Mouse (Mus musculus) T-helper 1 cell (primary cell): ENCODE data around the gene Nfe2l1.
"Not testable (repeated sequence)": the region's sequence is repeated elsewhere in the genome, so short reads cannot be mapped to it uniquely, and the experiment has no call there.

Source experiments
- in situ Hi-C: fragments of 300-600 bp; cut with MboI, MseI; formaldehyde crosslinking; loops from one replicate; pipeline ENCODE4 v1.15.1; 2025; ENCODE audit warnings: high pct_unique_total_duplicates

Nfe2l1 gene

GRCm38 (mm10) chr11:96784847-96785246, 44.9 kb downstream of the Nfe2l1 start:
- in situ Hi-C loops: not testable (repeated sequence)

DNA sequence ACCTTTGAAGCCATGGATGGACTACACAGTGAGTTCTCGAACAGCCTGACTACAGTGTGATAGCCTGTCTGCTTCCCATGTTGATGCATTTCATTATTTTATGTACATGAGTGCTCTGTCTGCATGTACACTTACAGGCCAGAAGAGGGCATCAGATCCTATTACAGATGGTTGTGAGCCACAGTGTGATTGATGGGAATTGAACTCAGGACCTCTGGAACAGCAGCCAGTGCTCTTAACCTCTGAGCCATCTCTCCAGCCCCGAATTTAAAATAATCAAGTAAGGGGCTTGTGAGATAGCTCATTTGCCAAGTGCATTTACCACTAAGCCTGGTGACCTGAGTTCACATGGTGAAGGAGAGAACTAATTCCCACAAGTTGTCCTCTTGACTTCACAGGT, 48.3 kb downstream of the Nfe2l1 start:
- in situ Hi-C loops: no loop called here

- in situ Hi-C loops: no loop called here
Measured at GRCm38 (mm10) chr11:96780306-96780705, 49.5 kb downstream of the Nfe2l1 start.

DNA sequence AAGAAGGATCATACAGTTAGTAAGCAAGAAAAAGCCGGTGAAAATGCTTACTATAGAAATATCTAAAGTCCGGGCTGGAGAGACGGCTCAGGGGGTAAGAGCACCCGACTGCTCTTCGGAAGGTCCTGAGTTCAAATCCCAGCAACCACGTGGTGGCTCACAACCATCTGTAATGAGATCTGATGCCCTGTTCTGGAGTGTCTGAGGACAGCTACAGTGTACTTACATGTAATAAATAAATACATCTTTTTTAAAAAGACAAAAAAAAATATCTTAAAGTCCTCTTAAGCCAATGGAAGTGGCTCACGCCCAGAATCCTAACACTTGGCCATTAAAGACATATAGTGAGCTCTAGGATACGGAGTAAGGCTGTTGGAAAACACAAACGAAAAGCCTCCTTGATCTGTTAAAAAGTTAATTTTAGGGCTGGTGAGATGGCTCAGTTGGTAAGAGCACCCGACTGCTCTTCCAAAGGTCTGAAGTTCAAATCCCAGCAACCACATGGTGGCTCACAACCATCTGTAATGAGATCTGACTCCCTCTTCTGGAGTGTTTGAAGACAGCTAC, 51.6 kb downstream of the Nfe2l1 start:
- in situ Hi-C loops: not testable (repeated sequence)

- in situ Hi-C loops: no loop called here
Measured at GRCm38 (mm10) chr11:96776968-96777962, 52.5 kb downstream of the Nfe2l1 start, which contains the start of gene Snx11. TSS of gene Snx11 (minus strand) at chr11:96777559.

DNA sequence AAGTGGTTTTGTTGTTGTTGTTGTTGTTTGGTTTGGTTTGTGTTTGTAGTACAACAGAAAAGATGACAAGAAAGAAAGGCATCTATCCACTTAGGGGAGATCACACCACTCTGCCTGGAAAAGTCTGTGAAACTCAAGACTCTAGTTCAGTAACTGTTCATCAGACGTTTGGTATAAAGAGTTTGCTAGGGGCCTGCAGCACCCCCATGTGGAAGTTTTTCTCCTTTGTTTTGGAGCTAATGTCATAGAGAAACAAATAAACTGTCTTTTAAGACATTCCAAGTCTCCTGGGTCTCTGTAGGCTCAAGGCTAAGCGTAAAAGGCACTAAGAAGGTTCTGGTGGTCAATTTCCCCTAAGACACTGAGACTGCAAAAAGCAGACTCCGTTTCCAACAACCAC, 53.7 kb downstream of the Nfe2l1 start:
- in situ Hi-C loops: no loop called here

- in situ Hi-C loops: no loop called here
Measured at GRCm38 (mm10) chr11:96775665-96776064, 54.1 kb downstream of the Nfe2l1 start.

DNA sequence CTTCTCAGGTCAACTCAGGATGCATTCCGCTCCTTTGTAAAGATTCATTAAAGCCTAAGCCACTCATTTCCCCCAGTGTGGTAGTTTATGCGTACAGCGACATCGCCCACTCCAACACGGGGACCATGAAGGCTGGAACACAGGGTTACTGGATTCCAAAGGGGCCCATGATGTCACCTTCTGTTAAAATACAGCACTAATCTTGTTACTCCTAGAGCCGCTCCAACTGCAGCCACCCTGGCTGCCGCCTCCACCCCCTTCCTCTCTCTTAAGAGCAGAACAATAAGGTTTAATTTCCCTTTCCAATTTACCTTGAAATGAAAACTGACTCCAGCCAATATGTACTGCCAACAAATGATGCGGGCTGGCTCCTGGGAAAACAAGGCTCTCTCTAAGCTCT, 54.7 kb downstream of the Nfe2l1 start:
- in situ Hi-C loops: no loop called here

DNA sequence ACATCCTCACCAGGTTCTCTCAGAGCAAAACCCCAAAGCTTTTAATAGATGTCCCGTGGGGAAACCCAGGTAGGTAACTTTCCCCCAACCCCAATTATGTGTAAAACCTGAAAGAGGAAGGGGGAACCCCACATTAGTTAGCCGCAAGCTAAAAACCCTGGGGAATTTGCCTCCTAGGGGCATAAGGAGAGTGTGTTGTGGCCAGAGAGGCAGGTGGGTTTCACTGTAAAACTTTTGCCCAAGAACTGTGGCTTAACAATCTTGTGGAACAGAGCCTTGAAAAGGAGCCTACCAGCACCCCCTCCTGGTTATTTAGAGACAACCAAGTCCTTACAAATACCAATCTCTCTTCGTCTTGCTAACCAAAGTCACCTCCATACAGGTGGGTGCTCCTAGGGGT, 55.2 kb downstream of the Nfe2l1 start:
- in situ Hi-C loops: loop anchor here (5.0 kb wide), 1 partner anchor 88 kb away; no protein-coding TSS in a partner anchor

- in situ Hi-C loops: loop anchor here (5.0 kb wide), 1 partner anchor 90 kb away; no protein-coding TSS in a partner anchor
Measured at GRCm38 (mm10) chr11:96772413-96772812, 57.4 kb downstream of the Nfe2l1 start.

GRCm38 (mm10) chr11:96771274-96771975, 58.3 kb downstream of the Nfe2l1 start:
- in situ Hi-C loops: loop anchor here (5.0 kb wide), 1 partner anchor 91 kb away; no protein-coding TSS in a partner anchor

DNA sequence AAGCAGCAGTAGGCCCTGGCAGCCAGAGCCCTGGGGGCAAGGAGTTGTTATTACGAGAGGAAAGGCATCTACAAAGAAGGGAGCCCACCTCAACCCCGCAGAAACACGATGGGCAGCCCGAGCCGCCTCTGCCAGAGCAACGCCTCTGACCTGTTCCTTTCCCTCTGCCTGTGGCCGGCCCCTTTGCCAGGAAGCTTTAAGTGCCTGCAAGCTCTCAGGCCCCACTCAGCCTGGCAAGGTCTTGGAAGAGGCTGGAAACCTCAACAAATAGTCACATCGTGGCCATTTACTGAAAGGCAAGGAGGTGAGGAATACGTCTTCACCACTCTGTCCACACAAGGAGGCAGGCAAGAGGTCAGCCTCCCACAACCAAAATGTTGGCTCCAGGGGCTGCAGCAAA, 61.5 kb downstream of the Nfe2l1 start:
- in situ Hi-C loops: no loop called here
